Mouse (Mus musculus): Measurements from ENCODE around the gene Ptprm. TPM values are rescaled to one million over a fixed set of nuclear protein-coding genes. Genes with fewer than 3 reads are reported as not detected.

Gene Ptprm
- polyA plus RNA-seq, 1 experiment from 2014 or later = 13.7 TPM

DNA sequence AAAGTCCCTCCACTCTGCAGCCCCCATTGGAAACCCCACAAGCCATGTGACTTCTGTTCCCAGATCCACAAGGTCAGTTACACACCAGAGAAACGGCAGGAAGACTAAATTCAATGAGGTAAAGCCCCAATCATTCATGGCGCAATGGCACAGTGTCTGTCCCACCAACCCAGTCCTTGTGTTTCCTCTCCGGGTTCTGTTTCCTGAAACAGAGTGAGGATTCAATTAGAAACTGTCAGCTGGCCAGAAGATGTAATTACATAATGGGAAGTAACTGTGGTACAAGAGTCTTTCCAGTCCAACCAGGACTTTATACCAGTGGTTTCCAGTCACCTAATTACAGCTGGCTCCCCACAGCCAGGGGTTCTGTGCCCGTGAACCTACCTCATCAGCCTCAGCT, 24.8 kb downstream of the Ptprm start:
- no peak overlapping the region for H3K4me2 ChIP-seq (ENCODE audit: low read length)
- WGBS = 75% methylated on average over 4 of the region's 4 CpGs
- H3K9ac ChIP-seq (replicated peaks; ENCODE audit: low read depth, low read length) = no peak overlapping the region
- no peak overlapping the region for H3K27ac ChIP-seq (ENCODE audit: low read length)
- no peak overlapping the region for H3K4me3 ChIP-seq (replicated peaks; ENCODE audit: low read length)
- H3K4me1 ChIP-seq (replicated peaks; ENCODE audit: control insufficient read depth, insufficient read depth, low read length) = peaks cover 5% of the 10 kb centered on the region
- H3K9me3 ChIP-seq (ENCODE audit: control insufficient read depth, low read length) = no peaks in the 10 kb centered on the region
- no peaks in the 10 kb centered on the region for H3K27me3 ChIP-seq (replicated peaks; ENCODE audit: control insufficient read depth, insufficient read depth, low read length)
- H3K36me3 ChIP-seq (ENCODE audit: control insufficient read depth, insufficient read depth) = no peaks in the 10 kb centered on the region
- no peak for ATAC-seq

DNA sequence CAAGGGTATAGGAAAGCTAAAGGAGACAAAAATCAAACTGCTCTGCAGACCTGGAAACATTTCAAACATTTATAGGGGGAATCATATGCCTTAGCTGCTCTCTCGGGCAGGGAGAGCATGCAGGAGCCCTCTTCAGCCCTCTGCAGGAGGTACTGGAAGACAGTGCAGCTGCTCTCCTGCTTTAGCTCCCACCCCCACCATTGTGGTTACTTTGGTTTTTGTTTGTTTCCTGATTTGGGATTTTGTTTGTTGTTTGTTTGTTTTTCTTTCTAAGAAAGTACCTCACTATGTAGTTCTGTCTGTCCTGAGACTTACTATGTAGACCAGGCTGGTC, 29.8 kb downstream of the Ptprm start:
- Histone ChIP-seq H3K9me3 (ENCODE audit: control insufficient read depth, low read length) (no peaks in the 10 kb centered on the region), H3K4me3 (replicated peaks; ENCODE audit: low read length) (no peak overlapping the region), H3K27me3 (replicated peaks; ENCODE audit: control insufficient read depth, insufficient read depth, low read length) (no peaks in the 10 kb centered on the region), H3K4me1 (replicated peaks; ENCODE audit: control insufficient read depth, insufficient read depth, low read length) (peaks cover 13% of the 10 kb centered on the region), H3K27ac (ENCODE audit: low read length) (no peak overlapping the region), H3K4me2 (ENCODE audit: low read length) (no peak overlapping the region), H3K9ac (replicated peaks; ENCODE audit: low read depth, low read length) (no peak overlapping the region), H3K36me3 (ENCODE audit: control insufficient read depth, insufficient read depth) (no peaks in the 10 kb centered on the region)
- WGBS = 19% methylated on average over 1 of the region's 1 CpGs
- no peak for ATAC-seq

GRCm38 (mm10) chr17:67323777-67324498, 30.3 kb downstream of the Ptprm start:
- peak; percentile 82 for ATAC-seq
- 9% methylated on average over 11 of the region's 11 CpGs for WGBS
- no peak overlapping the region for H3K4me2 ChIP-seq (ENCODE audit: low read length)

DNA sequence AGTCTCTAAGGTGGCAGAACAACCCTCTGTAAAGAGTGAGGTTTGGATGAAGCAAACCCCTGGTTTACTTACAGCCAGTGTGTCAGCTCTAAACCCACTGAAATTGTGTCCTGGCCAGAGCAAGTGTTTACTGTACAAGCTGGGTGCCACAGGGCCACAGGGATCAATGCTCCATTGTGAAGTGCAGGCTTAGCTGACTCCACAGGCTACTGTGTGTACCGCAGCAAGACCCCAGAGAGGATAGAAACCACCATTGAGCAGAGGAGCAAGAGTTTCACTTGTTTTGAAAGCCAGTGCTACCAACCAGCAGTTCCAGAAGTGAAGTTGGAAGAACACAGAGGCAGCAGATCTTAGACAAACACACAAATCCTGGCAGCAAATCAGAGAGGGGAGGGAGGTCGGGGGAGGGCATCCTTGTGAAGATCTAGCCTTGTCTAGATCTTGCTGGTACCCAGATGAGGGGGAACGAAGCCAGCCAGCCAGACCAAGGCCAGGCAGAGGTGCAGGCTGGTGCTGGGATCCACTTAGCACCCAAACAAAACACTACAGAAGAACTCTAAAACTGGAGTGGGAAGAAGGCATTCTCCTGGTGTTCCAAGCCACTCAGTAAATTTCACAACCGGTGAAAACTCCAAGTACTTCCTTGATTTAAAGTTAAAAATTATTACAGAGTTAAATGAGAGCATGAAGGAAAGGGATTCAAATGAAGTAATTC, 39.6 kb downstream of the Ptprm start:
- no peaks in the 10 kb centered on the region for H3K4me1 ChIP-seq (replicated peaks; ENCODE audit: control insufficient read depth, insufficient read depth, low read length)
- ATAC-seq = no peak

More at GRCm38 (mm10) chr17:67323777-67324498, 30.3 kb downstream of the Ptprm start:
- Histone ChIP-seq H3K9ac (replicated peaks; ENCODE audit: low read depth, low read length) (no peak overlapping the region), H3K4me1 (replicated peaks; ENCODE audit: control insufficient read depth, insufficient read depth, low read length) (peaks cover 13% of the 10 kb centered on the region), H3K9me3 (ENCODE audit: control insufficient read depth, low read length) (no peaks in the 10 kb centered on the region), H3K36me3 (ENCODE audit: control insufficient read depth, insufficient read depth) (no peaks in the 10 kb centered on the region), H3K4me3 (replicated peaks; ENCODE audit: low read length) (no peak overlapping the region), H3K27me3 (replicated peaks; ENCODE audit: control insufficient read depth, insufficient read depth, low read length) (no peaks in the 10 kb centered on the region), H3K27ac (ENCODE audit: low read length) (no peak overlapping the region)

GRCm38 (mm10) chr17:67308421-67308820, 45.8 kb downstream of the Ptprm start:
- Histone ChIP-seq H3K27me3 (replicated peaks; ENCODE audit: control insufficient read depth, insufficient read depth, low read length) (no peaks in the 10 kb centered on the region), H3K4me2 (ENCODE audit: low read length) (no peak overlapping the region), H3K27ac (ENCODE audit: low read length) (no peak overlapping the region), H3K9me3 (ENCODE audit: control insufficient read depth, low read length) (no peaks in the 10 kb centered on the region), H3K36me3 (ENCODE audit: control insufficient read depth, insufficient read depth) (no peaks in the 10 kb centered on the region), H3K4me3 (replicated peaks; ENCODE audit: low read length) (no peak overlapping the region), H3K9ac (replicated peaks; ENCODE audit: low read depth, low read length) (no peak overlapping the region), H3K4me1 (replicated peaks; ENCODE audit: control insufficient read depth, insufficient read depth, low read length) (peaks cover 8% of the 10 kb centered on the region)
- no peak for ATAC-seq
- WGBS = 85% methylated on average over 3 of the region's 3 CpGs

More for the DNA sequence above, 39.6 kb downstream of the Ptprm start:
- Histone ChIP-seq H3K27ac (ENCODE audit: low read length) (no peak overlapping the region), H3K9me3 (ENCODE audit: control insufficient read depth, low read length) (no peaks in the 10 kb centered on the region), H3K4me2 (ENCODE audit: low read length) (no peak overlapping the region), H3K4me3 (replicated peaks; ENCODE audit: low read length) (no peak overlapping the region), H3K9ac (replicated peaks; ENCODE audit: low read depth, low read length) (no peak overlapping the region), H3K27me3 (replicated peaks; ENCODE audit: control insufficient read depth, insufficient read depth, low read length) (no peaks in the 10 kb centered on the region), H3K36me3 (ENCODE audit: control insufficient read depth, insufficient read depth) (no peaks in the 10 kb centered on the region)
- 54% methylated on average over 4 of the region's 4 CpGs for WGBS

DNA sequence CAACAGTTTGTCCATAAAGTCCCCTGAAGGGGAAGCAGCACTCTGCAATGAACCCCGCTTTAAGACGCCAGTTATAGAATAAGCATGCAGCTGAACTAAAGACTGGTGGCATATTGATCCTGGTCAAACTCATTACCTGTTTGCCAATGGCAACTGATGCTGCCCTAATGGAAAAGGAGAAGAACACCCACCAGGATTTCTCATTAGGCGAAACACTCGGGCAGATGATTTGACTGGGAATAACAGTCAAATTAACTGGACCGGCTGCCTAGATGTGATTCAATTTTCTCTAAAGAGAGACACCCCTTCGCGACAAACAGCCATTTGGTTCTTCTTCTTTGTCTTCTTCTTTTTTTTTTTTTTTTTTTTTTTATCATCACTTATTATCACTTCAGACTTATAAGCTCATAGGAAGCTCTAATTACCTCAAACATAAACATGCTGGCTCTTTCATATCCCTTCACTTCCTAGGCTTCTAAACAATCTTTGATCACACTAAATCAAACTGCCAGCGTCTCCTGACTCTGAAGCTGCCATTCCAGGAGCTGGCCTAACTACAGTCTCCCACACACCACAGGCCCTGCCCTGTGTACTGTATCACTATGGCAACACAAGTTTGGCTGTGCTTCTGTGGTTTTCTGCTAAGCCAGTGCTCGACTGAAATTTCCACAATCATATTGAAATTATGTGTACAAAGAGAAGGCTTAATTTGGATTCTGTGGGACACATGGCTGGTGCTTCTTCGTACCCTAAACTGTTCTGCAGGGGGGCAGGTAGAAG, 48.0 kb downstream of the Ptprm start:
- no peaks in the 10 kb centered on the region for H3K36me3 ChIP-seq (ENCODE audit: control insufficient read depth, insufficient read depth)
- peaks cover 16% of the 10 kb centered on the region for H3K4me1 ChIP-seq (replicated peaks; ENCODE audit: control insufficient read depth, insufficient read depth, low read length)
- H3K9me3 ChIP-seq (ENCODE audit: control insufficient read depth, low read length) = no peaks in the 10 kb centered on the region
- 53% methylated on average over 10 of the region's 10 CpGs for WGBS
- no peak overlapping the region for H3K4me3 ChIP-seq (replicated peaks; ENCODE audit: low read length)
- no peak overlapping the region for H3K27ac ChIP-seq (ENCODE audit: low read length)
- H3K4me2 ChIP-seq (ENCODE audit: low read length) = no peak overlapping the region
- H3K27me3 ChIP-seq (replicated peaks; ENCODE audit: control insufficient read depth, insufficient read depth, low read length) = no peaks in the 10 kb centered on the region
- H3K9ac ChIP-seq (replicated peaks; ENCODE audit: low read depth, low read length) = no peak overlapping the region
- ATAC-seq = peak; percentile 54; the same call in 1 of the 2 replicates

DNA sequence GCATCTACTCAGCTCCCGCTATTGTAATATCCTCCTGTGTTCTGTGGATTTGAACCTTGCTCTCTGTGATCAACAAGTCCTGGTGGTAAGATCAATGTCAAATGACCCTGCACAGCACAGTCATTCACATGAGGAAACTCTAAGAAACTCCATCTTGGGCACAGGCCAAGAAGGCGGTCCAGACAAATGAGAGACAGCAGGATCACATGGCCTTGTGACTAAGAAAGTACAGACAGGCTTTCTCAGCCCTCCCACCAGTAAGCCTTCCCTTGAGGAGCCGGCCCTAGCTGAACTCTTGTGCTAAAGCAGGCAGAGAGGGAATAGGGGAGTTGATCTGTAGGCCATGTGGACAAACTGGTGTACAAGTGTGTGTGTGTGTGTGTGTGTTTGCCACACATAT, 49.4 kb downstream of the Ptprm start:
- H3K36me3 ChIP-seq (ENCODE audit: control insufficient read depth, insufficient read depth) = no peaks in the 10 kb centered on the region
- H3K27ac ChIP-seq (ENCODE audit: low read length) = no peak overlapping the region
- H3K27me3 ChIP-seq (replicated peaks; ENCODE audit: control insufficient read depth, insufficient read depth, low read length) = no peaks in the 10 kb centered on the region
- WGBS = 62% methylated on average over 3 of the region's 3 CpGs
- H3K4me2 ChIP-seq (ENCODE audit: low read length) = no peak overlapping the region
- H3K4me1 ChIP-seq (replicated peaks; ENCODE audit: control insufficient read depth, insufficient read depth, low read length) = peaks cover 16% of the 10 kb centered on the region
- no peak overlapping the region for H3K9ac ChIP-seq (replicated peaks; ENCODE audit: low read depth, low read length)
- H3K4me3 ChIP-seq (replicated peaks; ENCODE audit: low read length) = no peak overlapping the region
- H3K9me3 ChIP-seq (ENCODE audit: control insufficient read depth, low read length) = no peaks in the 10 kb centered on the region
- ATAC-seq = no peak

DNA sequence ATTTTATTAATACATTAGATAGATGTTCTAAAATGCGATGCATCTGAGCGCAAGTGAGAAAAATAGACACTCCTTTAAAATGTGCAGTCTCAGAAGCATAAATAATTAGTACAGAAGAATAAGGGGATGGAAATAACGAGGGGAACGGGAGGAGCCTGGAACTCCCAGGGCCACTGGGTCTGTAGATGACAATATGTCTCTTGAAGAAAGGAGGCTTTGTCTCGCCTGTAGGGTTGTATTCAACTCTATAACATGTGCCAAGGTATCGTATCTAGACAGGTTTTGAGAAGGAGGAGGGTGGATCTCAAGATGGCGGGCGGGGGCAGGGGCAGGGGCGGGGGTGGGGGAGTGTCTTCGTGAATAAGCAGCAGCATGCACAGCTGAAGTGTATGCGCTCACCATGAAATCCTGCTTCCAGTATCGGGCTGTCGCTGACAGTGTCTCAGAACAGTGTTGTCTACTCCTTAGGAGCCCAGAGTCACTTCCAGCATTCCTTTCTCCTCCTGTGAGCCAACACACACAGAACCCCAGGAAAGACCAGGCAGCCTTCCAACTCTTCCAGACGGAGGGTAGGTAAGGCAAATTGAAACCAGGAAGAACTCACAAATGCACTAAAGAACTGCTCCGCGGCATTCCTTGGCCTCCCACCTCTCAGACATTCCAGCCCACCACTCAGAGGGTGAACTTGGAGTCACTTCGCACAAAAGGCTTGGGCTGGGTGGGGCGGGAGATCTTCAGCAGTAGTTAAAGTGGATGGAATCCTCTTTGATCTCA, 50.7 kb downstream of the Ptprm start:
- no peaks in the 10 kb centered on the region for H3K9me3 ChIP-seq (ENCODE audit: control insufficient read depth, low read length)
- H3K9ac ChIP-seq (replicated peaks; ENCODE audit: low read depth, low read length) = no peak overlapping the region
- H3K4me3 ChIP-seq (replicated peaks; ENCODE audit: low read length) = peak overlapping the region; percentile 19; the same call in 1 of the 2 replicates
- H3K27ac ChIP-seq (ENCODE audit: low read length) = no peak overlapping the region
- peak overlapping the region; percentile 41 for H3K4me2 ChIP-seq (ENCODE audit: low read length)
- 48% methylated on average over 17 of the region's 18 CpGs for WGBS
- no peaks in the 10 kb centered on the region for H3K27me3 ChIP-seq (replicated peaks; ENCODE audit: control insufficient read depth, insufficient read depth, low read length)
- H3K36me3 ChIP-seq (ENCODE audit: control insufficient read depth, insufficient read depth) = no peaks in the 10 kb centered on the region
- H3K4me1 ChIP-seq (replicated peaks; ENCODE audit: control insufficient read depth, insufficient read depth, low read length) = peaks cover 16% of the 10 kb centered on the region
- ATAC-seq = peak; percentile 58

DNA sequence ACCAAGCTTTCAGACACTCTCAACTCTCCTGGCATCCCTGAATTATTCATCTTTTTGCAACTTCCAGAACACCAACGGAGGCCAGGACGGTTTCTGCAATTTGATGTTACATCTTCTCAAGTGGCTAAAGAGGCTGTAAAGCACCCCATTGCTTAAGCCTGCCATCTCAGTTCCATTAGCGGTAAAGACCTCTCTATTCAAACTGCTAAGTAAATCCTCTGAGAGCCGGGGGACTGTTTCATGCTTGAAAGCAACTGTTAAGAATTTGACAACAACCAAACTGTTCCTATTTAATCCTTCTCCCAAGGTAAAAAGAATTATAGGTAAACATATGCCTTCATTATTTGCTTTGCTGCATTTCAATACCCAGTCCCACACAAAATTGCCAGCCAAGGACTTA, 51.7 kb downstream of the Ptprm start:
- 10% methylated on average over 4 of the region's 4 CpGs for WGBS
- Histone ChIP-seq H3K4me1 (replicated peaks; ENCODE audit: control insufficient read depth, insufficient read depth, low read length) (peaks cover 16% of the 10 kb centered on the region), H3K9me3 (ENCODE audit: control insufficient read depth, low read length) (no peaks in the 10 kb centered on the region), H3K27ac (ENCODE audit: low read length) (no peak overlapping the region), H3K9ac (replicated peaks; ENCODE audit: low read depth, low read length) (no peak overlapping the region), H3K36me3 (ENCODE audit: control insufficient read depth, insufficient read depth) (no peaks in the 10 kb centered on the region), H3K27me3 (replicated peaks; ENCODE audit: control insufficient read depth, insufficient read depth, low read length) (no peaks in the 10 kb centered on the region), H3K4me3 (replicated peaks; ENCODE audit: low read length) (no peak overlapping the region), H3K4me2 (ENCODE audit: low read length) (no peak overlapping the region)
- ATAC-seq = no peak
